Mouse (Mus musculus): Measurements from ENCODE around the gene Fitm2. TPM values are rescaled to one million over a fixed set of nuclear protein-coding genes. Genes with fewer than 3 reads are reported as not detected.
A peak's percentile ranks its signal among the peaks of the same experiment; 100 is the strongest.

Fitm2 gene
- total and polyA plus RNA-seq, 2 experiments, result 19.5 to 19.8 TPM

DNA sequence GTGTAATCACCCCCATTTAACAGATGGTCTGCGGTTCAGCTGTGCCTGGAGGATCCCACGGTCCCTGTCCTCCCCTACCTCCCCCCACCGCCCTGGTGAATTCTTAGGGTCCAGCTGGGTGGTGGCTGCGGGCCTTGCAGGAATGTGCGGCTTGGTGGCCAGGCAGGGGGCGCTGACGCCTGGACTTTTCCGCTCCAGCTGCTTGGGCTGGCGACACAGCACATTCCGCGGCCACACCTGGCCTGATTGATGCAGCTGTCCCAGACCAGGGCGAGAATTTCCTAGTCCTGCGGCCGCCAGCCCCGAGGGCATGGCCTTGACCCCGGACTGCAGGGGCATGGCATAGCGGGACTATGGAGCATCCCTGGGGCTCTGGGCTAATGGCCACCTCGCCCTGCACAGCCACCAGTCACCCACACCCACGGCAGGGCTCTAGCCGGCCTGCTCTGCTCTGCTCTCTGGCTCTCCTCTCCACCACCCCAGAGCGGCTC is 9.2 kb upstream of the Fitm2 start:
- TF ChIP-seq POLR2A (IDR thresholded peaks at IDR 0.05; ENCODE audit: extremely low read depth, insufficient read depth, low read length) (no peak), CTCF (IDR thresholded peaks at IDR 0.05; ENCODE audit: low read depth, low read length) (peak; percentile 27; the same call in 1 of the 2 replicates)
- H3K27me3 ChIP-seq (ENCODE audit: control insufficient read depth, insufficient read depth, low read length), result no peaks in the 10 kb centered on the region
- no peak overlapping the region for H3K9ac ChIP-seq (ENCODE audit: low read depth, low read length)
- no peaks in the 10 kb centered on the region; the same call in 1 of the 2 replicates for H3K4me1 ChIP-seq (ENCODE audit: control insufficient read depth, insufficient read depth, low read length)
- no peak overlapping the region for H3K4me3 ChIP-seq (ENCODE audit: insufficient read depth, low read depth, low read length)
- no peak overlapping the region for H3K27ac ChIP-seq (replicated peaks; ENCODE audit: insufficient read depth, low read depth, low read length)
- DNase-seq (ENCODE audit: extremely low read depth, low read depth, low spot score), result no peak
- WGBS, result 5% methylated on average over 21 of the region's 21 CpGs
- H3K79me2 ChIP-seq (ENCODE audit: control insufficient read depth, insufficient read depth, low read length), result no peaks in the 10 kb centered on the region
- no peaks in the 10 kb centered on the region for H3K36me3 ChIP-seq (ENCODE audit: control insufficient read depth, insufficient read depth, low read length)

DNA sequence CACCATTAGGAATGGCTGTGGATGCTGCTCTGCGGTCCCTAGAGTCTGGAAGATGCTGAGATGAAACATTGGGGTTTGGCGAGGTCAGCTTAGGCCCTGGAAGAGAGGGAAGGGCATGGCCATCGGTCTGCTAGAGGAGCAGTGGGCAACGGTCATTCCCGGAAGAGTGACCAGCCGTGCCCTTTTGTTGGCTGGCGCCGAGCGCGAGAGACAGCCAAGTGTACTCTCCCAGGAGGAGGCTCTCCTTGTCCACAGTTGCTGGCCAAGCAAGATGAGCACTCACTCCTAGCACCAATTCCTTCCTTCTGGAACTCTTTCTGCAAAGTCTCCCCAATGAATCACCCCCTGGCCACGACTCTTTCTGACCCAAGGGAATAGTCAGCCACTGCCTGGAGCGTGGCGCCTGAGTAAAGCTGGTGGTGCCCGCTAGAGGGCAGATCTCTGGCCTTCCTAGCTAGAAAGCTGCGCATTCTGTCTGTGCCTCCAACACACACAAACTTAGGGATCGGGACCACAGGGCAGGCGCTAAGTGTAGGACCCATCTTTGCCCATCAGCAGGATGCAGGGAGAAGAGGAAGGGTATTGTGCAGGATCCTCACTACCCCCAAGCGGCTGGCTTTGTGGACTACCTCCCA is 7.9 kb upstream of the Fitm2 start:
- TF ChIP-seq POLR2A (IDR thresholded peaks at IDR 0.05; ENCODE audit: extremely low read depth, insufficient read depth, low read length) (no peak), CTCF (IDR thresholded peaks at IDR 0.05; ENCODE audit: low read depth, low read length) (peak; percentile 48)
- no peak overlapping the region for H3K4me3 ChIP-seq (ENCODE audit: insufficient read depth, low read depth, low read length)
- no peak overlapping the region for H3K9ac ChIP-seq (ENCODE audit: low read depth, low read length)
- H3K27ac ChIP-seq (replicated peaks; ENCODE audit: insufficient read depth, low read depth, low read length), result no peak overlapping the region
- no peaks in the 10 kb centered on the region for H3K79me2 ChIP-seq (ENCODE audit: control insufficient read depth, insufficient read depth, low read length)
- WGBS, result 72% methylated on average over 18 of the region's 18 CpGs
- H3K4me1 ChIP-seq (ENCODE audit: control insufficient read depth, insufficient read depth, low read length), result no peaks in the 10 kb centered on the region; the same call in 1 of the 2 replicates
- H3K36me3 ChIP-seq (ENCODE audit: control insufficient read depth, insufficient read depth, low read length), result no peaks in the 10 kb centered on the region
- DNase-seq (ENCODE audit: extremely low read depth, low read depth, low spot score), result no peak
- no peaks in the 10 kb centered on the region for H3K27me3 ChIP-seq (ENCODE audit: control insufficient read depth, insufficient read depth, low read length)

DNA sequence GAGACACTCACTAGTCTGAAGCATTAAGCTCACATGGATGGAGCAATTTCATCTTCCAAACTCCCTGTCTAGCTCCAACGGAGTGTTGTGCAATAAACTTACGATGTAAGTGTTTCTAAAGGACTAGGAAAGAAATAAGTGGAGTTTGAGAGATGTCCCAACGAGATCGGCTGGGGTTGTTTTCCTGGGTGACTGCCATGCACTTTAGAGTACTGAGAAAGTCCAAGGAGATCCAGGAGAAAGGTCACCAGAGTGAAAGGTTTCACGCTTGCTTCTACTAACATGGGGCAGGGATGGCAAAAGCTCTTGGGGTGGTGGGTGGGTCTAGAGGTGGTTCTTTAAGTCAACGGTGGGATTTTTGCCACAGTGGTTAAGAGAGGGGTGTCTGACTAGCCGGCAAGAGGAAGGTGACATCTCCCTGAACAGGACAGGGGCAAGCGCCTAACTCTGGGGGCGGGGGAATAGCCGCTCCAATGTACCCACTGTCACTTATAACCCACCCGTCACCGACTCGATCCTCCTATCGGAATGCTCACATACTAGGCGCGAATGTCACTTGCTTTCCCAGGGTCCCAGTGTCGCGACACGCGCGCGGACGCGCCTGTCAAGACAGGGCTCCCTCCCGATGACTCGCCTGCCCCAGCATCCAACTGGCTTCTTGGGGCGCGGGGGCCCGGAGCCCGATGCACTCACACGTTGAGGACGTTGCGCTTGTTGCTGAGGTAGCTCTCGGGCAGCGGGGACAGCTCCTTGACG is 541 bp downstream of the Fitm2 start:
- peaks cover 5% of the 10 kb centered on the region; the same call in 1 of the 2 replicates for H3K79me2 ChIP-seq (ENCODE audit: control insufficient read depth, insufficient read depth, low read length)
- H3K27me3 ChIP-seq (ENCODE audit: control insufficient read depth, insufficient read depth, low read length), result no peaks in the 10 kb centered on the region
- peak overlapping the region; percentile 94 for H3K27ac ChIP-seq (replicated peaks; ENCODE audit: insufficient read depth, low read depth, low read length)
- DNase-seq (ENCODE audit: extremely low read depth, low read depth, low spot score), result peak; percentile 89
- peak overlapping the region; percentile 93 for H3K4me3 ChIP-seq (ENCODE audit: insufficient read depth, low read depth, low read length)
- peaks cover 15% of the 10 kb centered on the region for H3K4me1 ChIP-seq (ENCODE audit: control insufficient read depth, insufficient read depth, low read length)
- peaks cover 12% of the 10 kb centered on the region; the same call in 1 of the 2 replicates for H3K36me3 ChIP-seq (ENCODE audit: control insufficient read depth, insufficient read depth, low read length)
- TF ChIP-seq CTCF (IDR thresholded peaks at IDR 0.05; ENCODE audit: low read depth, low read length), result no peak
- no peak for TF ChIP-seq POLR2A (IDR thresholded peaks at IDR 0.05; ENCODE audit: extremely low read depth, insufficient read depth, low read length)
- H3K9ac ChIP-seq (ENCODE audit: low read depth, low read length), result peak overlapping the region; percentile 95
- WGBS, result 1% methylated on average over 36 of the region's 36 CpGs

- TF ChIP-seq CTCF (IDR thresholded peaks at IDR 0.05; ENCODE audit: low read depth, low read length) (no peak), POLR2A (IDR thresholded peaks at IDR 0.05; ENCODE audit: extremely low read depth, insufficient read depth, low read length) (no peak)
- Histone ChIP-seq H3K4me1 (ENCODE audit: control insufficient read depth, insufficient read depth, low read length) (peaks cover 15% of the 10 kb centered on the region), H3K27me3 (ENCODE audit: control insufficient read depth, insufficient read depth, low read length) (no peaks in the 10 kb centered on the region), H3K79me2 (ENCODE audit: control insufficient read depth, insufficient read depth, low read length) (peaks cover 5% of the 10 kb centered on the region; the same call in 1 of the 2 replicates), H3K27ac (replicated peaks; ENCODE audit: insufficient read depth, low read depth, low read length) (peak overlapping the region; percentile 94), H3K36me3 (ENCODE audit: control insufficient read depth, insufficient read depth, low read length) (peaks cover 12% of the 10 kb centered on the region; the same call in 1 of the 2 replicates), H3K9ac (ENCODE audit: low read depth, low read length) (peak overlapping the region; percentile 48), H3K4me3 (ENCODE audit: insufficient read depth, low read depth, low read length) (peak overlapping the region; percentile 93)
- DNase-seq (ENCODE audit: extremely low read depth, low read depth, low spot score), result no peak
- WGBS, result 35% methylated on average over 3 of the region's 3 CpGs
Measured at GRCm38 (mm10) chr2:163471136-163471535, 1.3 kb downstream of the Fitm2 start.

DNA sequence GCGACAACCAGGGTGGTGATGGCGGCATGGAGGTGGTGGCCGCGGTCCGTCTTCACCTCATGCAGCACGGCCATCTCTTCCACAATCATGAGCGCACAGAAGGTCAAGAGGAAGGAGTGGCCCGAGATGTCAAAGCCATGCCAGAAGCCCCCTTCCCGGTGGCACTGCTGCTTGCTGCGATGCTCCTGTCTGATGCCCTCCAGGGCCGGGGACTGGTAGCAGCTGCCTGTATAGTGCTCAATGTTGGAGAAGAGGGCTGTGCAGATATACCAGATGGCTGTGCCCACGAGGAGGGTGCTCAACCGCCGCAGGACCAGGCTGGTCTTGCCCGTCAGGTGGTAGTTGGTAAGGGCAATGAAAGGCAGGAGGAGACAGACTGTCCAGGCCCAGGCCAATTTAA is 2.7 kb downstream of the Fitm2 start:
- H3K27ac ChIP-seq (replicated peaks; ENCODE audit: insufficient read depth, low read depth, low read length), result no peak overlapping the region
- TF ChIP-seq POLR2A (IDR thresholded peaks at IDR 0.05; ENCODE audit: extremely low read depth, insufficient read depth, low read length) (no peak), CTCF (IDR thresholded peaks at IDR 0.05; ENCODE audit: low read depth, low read length) (no peak)
- peaks cover 12% of the 10 kb centered on the region; the same call in 1 of the 2 replicates for H3K36me3 ChIP-seq (ENCODE audit: control insufficient read depth, insufficient read depth, low read length)
- DNase-seq (ENCODE audit: extremely low read depth, low read depth, low spot score), result no peak
- H3K79me2 ChIP-seq (ENCODE audit: control insufficient read depth, insufficient read depth, low read length), result peaks cover 5% of the 10 kb centered on the region; the same call in 1 of the 2 replicates
- H3K4me1 ChIP-seq (ENCODE audit: control insufficient read depth, insufficient read depth, low read length), result peaks cover 17% of the 10 kb centered on the region
- no peak overlapping the region for H3K9ac ChIP-seq (ENCODE audit: low read depth, low read length)
- H3K4me3 ChIP-seq (ENCODE audit: insufficient read depth, low read depth, low read length), result no peak overlapping the region
- 96% methylated on average over 15 of the region's 15 CpGs for WGBS
- H3K27me3 ChIP-seq (ENCODE audit: control insufficient read depth, insufficient read depth, low read length), result no peaks in the 10 kb centered on the region

All from liver, adult 2 months (tissue).